In genomic region chr4:98095060-98095459, GRCm38 (mm10) we compare ENCODE assay signal across 29 mouse cellular contexts.
DNase-seq lines count a peak whose midpoint lies in the region; TF ChIP-seq lines count a peak whose summit lies in the region.
"Had no signal": no experiment of that assay in that cellular context is flagged by ENCODE, and none has a peak within 500 bp of the region (broad histone marks: within the 10 kb centered on the region; RNA-seq: fewer than 3 reads in every experiment).

No protein-coding gene starts in this region.

- H3K79me2 ChIP-seq in heart, adult 2 months (replicated peaks; ENCODE audit: control insufficient read depth, insufficient read depth, low read length): no peaks in the 10 kb centered on the region

- no peak for TF ChIP-seq POLR2A in heart, adult 2 months (IDR thresholded peaks at IDR 0.05; ENCODE audit: insufficient read depth, low read depth, low read length)

- H3K27ac ChIP-seq in heart, adult 2 months: no peak overlapping the region
- H3K27ac ChIP-seq: embryonic facial prominence, embryonic 10.5 days; embryonic facial prominence, embryonic 13.5 days; forebrain, embryonic 10.5 days; forebrain, embryonic 13.5 days; heart, embryonic 15.5 days; intestine, embryonic 15.5 days had no signal

- TF ChIP-seq EP300 in heart, adult 2 months (IDR thresholded peaks at IDR 0.05; ENCODE audit: insufficient read depth, low read depth, low read length): no peak

- DNase-seq in adrenal gland, postnatal 10 days: peak; percentile 47
- DNase-seq in adrenal gland, adult 8-10 months: no peak
- DNase-seq in heart, adult 11 months: peak; percentile 53
- no peak for DNase-seq in heart, adult 2 months
- peak; percentile 54 for DNase-seq in adipocyte (ENCODE audit: low spot score)
- peak; percentile 87 for DNase-seq in fat pad, adult 2 months (ENCODE audit: extremely low read depth, low read depth, low spot score)
- no peak for DNase-seq in ovary, postnatal 36 days (ENCODE audit: low spot score)
- DNase-seq: B cell, adult 2 months; cerebellum, adult 11-12 months; cerebellum, adult 8-10 months; cerebellum, postnatal 10 days; cerebellum, postnatal 36 days; embryo, embryonic 11 days; gastrocnemius, postnatal 14 days; heart, postnatal 10 days; heart, postnatal 36 days; kidney, adult 11 months had no signal

- no peak overlapping the region for H3K9ac ChIP-seq in heart, adult 2 months (ENCODE audit: low read depth, low read length)
- H3K9ac ChIP-seq: embryonic facial prominence, embryonic 13.5 days; forebrain, embryonic 13.5 days; heart, embryonic 15.5 days; hindbrain, embryonic 13.5 days; intestine, embryonic 15.5 days had no signal

- TF ChIP-seq CTCF in heart, adult 2 months (IDR thresholded peaks at IDR 0.05): no peak

- 69% methylated on average over 2 of the region's 2 CpGs for whole genome bisulfite sequencing in heart, adult 2 months

- peaks cover 28% of the 10 kb centered on the region for H3K4me1 ChIP-seq in heart, adult 2 months (ENCODE audit: control insufficient read depth, insufficient read depth, low read length)

- no peak overlapping the region for H3K4me3 ChIP-seq in heart, adult 2 months
- H3K4me3 ChIP-seq: embryonic facial prominence, embryonic 13.5 days; erythroblast, embryonic 14.5 days; forebrain, embryonic 10.5 days; forebrain, embryonic 13.5 days; heart, embryonic 12.5 days; heart, embryonic 15.5 days; intestine, embryonic 15.5 days had no signal

- intact Hi-C loops in heart, adult 2 months (cut with DNase I): no loop called here

- H3K36me3 ChIP-seq in heart, adult 2 months (ENCODE audit: control insufficient read depth, insufficient read depth, low read length): peaks cover 18% of the 10 kb centered on the region
- H3K36me3 ChIP-seq: embryonic facial prominence, embryonic 10.5 days; forebrain, embryonic 10.5 days; heart, embryonic 15.5 days; hindbrain, embryonic 10.5 days; hindbrain, embryonic 13.5 days; intestine, embryonic 15.5 days had no signal

- H3K27me3 ChIP-seq in heart, adult 2 months (ENCODE audit: control insufficient read depth, insufficient read depth, low read length): no peaks in the 10 kb centered on the region
- H3K27me3 ChIP-seq: CH12.LX; embryonic facial prominence, embryonic 13.5 days; forebrain, embryonic 13.5 days; heart, embryonic 12.5 days; heart, embryonic 15.5 days; hindbrain, embryonic 13.5 days; intestine, embryonic 15.5 days; Patski had no signal

Comparison
In these comparisons a context has a peak if more than half of its experiments do, and no peak if none do; other contexts are left out.
1. DNase-seq: peak in adrenal gland, postnatal 10 days (single experiment), heart, adult 11 months (single experiment), adipocyte (single experiment) and fat pad, adult 2 months (single experiment); none in adrenal gland, adult 8-10 months (single experiment), heart, adult 2 months (0 of 2) and ovary, postnatal 36 days (single experiment).